Mouse (Mus musculus) gastrocnemius, postnatal 14 days (tissue): Measurements from ENCODE around the gene B430305J03Rik. TPM values are rescaled to one million over a fixed set of nuclear protein-coding genes. Genes with fewer than 3 reads are reported as not detected.
A peak's percentile ranks its signal among the peaks of the same experiment; 100 is the strongest.

ENCODE experiments used
- DNase-seq: peaks from one replicate; pipeline ENCODE4 v3.0.0; 2021; ENCODE audit warnings: mixed read lengths
- intact Hi-C: fragments of 180-260 bp; cut with DNase I; formaldehyde crosslinking; loops from one replicate; pipeline ENCODE4 v1.15.1; 2025; ENCODE audit warnings: low total_unique reads
- long read RNA-seq, 2 experiments: library from polyadenylated mRNA; stranded (forward); transcript quantifications; one replicate each; pipeline ENCODE4 v2.0.0; 2021
- total RNA-seq, 2 experiments: library from RNA; stranded (reverse); gene quantifications; 2 replicates each; pipeline ENCODE4 v1.2.3; 2021

The B430305J03Rik gene
- total RNA-seq = under 1 TPM; 0.11 to 0.18 TPM
- long read RNA-seq, experiment 1 = 0 reads
- long read RNA-seq, experiment 2 = 0 reads

DNA sequence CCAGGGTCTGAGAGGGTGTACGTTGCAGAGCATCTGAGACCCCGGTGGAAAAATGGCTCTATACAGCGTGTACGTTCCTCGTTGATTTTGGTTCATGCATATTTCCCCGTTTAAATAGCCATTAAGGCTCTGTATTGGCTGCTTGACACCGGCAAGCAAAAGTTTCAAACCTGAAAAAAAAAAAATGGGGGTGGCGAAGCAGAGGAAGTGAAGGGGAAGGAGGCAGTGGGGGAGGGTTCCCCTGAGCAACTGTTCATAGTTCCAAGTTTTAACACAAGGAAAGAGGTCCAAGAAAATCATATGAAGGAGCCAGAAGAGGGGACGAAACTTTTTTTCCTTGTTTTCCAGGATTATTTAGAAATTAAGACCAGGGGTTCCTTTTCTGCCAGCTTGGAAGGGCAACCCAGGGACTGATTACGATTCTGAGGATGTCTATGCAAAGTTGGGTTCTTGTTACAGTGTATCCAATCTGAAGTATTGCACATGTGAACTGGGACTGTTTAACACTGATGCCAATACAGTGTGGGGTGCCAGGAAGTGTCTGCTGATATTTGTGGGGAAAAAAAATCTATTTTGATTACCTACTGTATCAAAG, at the start of gene B430305J03Rik:
B430305J03Rik (minus strand) TSS at position 173 of the 595 bp plus-strand sequence.
- DNase-seq = no peak
- intact Hi-C loops = no loop called here

DNA sequence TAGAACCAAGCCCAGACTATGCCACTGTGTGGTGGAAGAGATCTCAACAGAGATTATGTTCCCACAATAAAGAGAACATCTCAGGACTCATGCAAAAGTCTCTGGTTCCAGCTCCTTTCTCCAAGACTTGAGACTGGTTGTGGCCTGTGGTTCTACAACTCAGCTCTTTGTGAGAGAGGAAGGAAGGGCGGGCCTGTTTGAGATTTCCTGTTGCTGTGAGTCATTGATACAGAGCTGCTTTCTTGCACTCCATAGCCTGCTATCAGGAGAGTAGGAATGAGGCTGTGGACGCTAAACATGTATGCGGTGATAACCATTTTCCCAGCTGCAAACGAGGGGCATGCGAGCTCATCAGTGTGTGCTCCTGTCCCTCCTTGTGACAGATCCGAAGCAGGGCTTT, 43.9 kb upstream of the B430305J03Rik start:
- intact Hi-C loops = no loop called here
- no peak for DNase-seq

DNA sequence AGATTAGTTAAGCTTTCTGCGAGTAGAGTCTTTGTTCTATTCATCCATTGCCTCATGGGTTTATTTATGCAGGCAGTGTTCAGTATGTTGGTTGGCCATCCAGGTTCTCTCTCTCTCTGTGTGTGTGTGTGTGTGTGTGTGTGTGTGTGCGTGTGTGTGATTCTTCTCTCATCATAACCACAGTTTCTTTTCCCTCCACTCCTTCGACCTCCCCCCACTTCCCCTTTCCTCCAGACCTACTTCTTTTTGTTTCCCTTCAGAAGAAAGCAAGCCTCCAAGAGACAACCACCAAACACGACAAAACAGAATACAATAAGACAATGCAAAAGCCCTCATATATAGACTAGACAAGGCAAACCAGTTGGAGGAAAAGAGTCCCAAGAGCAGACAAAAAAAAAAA, 41.2 kb upstream of the B430305J03Rik start:
- intact Hi-C loops = no loop called here
- DNase-seq = no peak

DNA sequence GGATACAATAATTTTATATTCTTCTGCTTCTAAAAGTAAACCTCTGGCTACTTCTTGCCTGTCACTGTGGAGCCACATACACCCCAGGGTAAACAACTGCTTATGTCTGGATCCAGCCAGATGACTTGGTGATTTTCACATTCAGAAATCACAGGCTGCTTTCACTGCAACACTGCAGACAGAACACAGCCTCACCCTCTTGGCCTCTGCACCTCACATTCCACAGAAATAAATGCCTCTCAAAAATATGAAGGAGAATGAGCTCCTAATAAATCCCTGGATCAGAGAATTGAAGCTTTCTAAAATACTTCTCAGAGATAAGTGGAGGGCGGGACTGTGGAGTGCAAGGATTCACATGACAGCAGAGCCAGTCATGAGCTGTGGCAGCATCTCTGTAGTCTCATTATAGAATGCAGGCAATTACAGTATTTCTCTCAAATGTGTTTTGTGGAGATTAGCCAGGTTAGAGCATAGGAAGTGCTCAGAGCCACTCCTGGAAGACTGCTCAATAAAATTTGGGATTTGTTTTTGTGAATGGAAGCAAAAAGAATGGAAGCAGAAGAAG, 35.2 kb upstream of the B430305J03Rik start:
- no peak for DNase-seq
- intact Hi-C loops = no loop called here

DNA sequence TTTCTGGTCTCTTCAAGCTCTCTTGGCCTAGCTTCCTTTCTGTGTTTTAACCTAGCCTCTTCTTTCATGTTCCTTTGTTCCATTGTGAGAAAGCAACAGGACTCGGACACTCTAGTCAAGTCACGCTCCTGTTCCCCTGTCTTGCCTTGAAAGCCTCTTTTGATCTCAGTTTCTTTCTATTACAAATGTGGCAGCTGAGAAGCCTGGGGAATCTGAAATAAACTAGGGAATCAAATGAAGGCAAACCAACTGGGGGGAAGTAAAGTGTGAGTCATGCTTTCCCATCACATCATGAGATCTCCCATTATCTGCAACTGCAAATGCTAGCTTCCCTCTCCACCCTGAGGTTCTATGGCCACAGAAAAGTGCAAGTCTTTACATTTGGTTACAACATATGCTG, 31.0 kb upstream of the B430305J03Rik start:
- DNase-seq = no peak
- intact Hi-C loops = no loop called here

DNA sequence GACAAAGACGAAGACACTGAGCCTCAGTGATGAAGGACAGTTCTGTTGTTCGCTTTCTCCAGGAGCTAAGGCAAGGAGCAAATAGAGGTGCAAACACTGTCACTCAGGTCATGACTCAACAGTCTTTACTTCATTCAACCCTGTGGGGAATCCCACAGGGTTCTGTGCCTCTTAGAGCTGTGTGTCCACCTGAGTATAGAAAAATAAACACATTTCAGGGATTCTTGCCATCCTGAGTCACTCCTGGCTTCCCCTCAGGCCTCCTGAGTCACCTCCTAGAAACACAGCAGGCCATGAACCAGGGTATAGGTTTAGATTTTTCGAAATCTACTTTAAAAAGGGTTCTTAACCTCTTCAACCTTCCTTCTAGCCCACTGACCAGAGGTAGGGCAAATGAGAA, 29.6 kb upstream of the B430305J03Rik start:
- intact Hi-C loops = no loop called here
- no peak for DNase-seq

DNA sequence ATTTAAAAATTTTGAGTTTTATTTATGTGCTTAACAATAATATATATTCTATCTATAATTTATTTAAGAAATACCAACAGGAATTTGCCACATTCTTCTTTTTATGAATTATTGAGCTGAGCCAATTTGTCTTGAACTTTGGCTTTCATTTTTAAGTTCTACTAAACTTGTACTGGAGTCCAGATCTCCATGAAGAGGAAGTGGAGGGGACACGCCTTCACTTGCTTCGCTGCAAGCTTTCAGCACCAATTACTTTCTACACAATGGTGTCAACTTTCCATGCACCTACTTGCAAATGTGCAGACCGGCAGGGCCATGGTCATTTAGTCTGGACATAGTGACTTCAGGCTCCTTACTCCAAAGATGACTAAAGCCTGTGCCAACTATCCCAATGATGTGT, 27.8 kb upstream of the B430305J03Rik start:
- no peak for DNase-seq
- intact Hi-C loops = no loop called here

DNA sequence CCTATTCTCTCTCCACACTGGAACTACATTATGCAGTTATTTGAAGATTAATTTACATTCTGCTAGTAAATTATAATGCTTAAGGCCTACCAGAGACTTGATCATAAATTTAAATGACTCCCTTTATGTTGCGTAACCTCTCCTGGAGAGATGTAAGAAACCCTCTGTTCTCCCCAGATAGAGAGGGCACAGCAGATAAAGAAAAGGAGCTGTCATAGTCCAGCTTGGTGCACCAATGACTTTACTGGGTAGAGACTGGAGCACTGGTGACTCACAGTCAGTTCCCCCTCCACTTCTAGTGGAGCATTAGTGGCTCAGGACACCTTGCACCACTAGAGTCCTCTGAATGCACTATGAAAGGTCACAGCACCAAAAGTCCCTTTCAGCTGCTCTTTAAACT, 27.1 kb upstream of the B430305J03Rik start:
- intact Hi-C loops = no loop called here
- no peak for DNase-seq

DNA sequence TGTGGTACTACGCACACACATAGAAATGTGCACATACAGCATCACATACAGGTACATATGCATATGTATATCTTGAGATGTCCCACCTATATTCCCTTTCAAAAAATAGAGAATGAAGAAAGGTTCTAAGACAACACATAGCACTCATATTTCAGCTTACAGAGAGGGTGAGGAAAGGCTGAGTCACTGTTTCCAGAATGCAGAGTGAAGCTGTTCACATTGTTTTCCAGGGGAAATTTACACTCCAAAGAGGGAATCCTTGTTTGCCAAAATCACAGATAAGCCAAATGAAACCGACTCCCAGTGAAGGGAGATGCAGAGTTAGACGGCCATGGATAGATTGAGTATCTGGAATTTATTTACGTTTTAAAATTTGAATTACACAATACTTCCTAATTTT, 25.8 kb upstream of the B430305J03Rik start:
- no peak for DNase-seq
- intact Hi-C loops = no loop called here

DNA sequence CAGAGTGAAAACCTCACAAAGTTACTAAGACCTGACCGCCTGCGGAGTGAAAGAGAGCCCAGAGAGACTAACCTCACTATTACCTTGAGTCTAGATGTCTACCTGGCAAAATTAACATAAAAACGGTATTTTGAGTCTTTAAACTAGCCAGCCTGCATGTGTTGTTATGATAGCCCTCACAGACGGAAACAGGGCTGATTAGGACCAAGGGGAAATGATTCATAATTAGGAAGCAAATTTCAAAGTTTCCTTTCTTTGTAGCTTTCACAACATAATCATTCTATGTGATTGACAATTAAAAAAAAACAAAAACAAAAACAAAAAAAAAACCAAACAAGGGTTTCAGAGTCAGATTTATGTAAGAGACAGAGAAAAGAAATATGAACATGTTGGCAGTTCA, 20.6 kb upstream of the B430305J03Rik start:
- no peak for DNase-seq
- intact Hi-C loops = no loop called here

DNA sequence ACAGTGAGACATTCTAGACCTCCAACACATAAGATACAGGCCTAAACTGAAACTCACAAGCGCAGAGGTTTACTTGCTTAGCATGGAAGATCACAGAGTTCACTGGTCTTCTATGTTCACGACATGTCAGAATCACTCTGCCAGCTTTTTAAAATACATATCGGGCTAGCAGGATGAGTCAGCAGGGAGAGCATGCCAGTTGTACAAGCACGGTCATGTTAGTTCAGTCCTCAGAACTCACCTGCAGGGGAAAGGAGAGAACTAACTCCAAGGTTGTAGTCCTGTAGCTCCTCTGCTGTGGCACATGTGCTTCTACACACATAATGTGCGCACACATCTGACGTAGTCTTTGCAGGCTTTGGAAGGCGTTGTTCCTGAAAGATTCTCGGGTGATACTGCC, 10.2 kb upstream of the B430305J03Rik start:
- intact Hi-C loops = no loop called here
- DNase-seq = no peak

DNA sequence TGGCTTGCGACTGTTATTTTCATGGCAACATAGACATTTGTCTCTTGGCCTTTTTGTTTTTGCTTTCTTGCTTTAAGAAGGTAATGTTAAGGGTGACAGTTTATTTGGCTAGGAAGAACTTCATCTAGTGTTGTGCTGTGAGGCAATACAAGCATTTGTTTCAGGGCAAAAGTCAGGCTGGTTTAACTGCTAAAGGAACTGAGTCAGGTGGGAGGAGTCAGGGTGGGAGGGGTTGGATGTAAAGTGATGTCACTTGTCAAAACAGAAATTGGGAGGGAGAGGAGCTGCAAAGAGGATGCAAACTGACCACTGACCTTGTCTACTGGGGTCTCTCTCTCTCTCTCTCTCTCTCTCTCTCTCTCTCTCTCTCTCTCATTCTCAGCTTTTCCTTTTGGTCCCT, 2.7 kb upstream of the B430305J03Rik start:
- DNase-seq = no peak
- intact Hi-C loops = no loop called here

DNA sequence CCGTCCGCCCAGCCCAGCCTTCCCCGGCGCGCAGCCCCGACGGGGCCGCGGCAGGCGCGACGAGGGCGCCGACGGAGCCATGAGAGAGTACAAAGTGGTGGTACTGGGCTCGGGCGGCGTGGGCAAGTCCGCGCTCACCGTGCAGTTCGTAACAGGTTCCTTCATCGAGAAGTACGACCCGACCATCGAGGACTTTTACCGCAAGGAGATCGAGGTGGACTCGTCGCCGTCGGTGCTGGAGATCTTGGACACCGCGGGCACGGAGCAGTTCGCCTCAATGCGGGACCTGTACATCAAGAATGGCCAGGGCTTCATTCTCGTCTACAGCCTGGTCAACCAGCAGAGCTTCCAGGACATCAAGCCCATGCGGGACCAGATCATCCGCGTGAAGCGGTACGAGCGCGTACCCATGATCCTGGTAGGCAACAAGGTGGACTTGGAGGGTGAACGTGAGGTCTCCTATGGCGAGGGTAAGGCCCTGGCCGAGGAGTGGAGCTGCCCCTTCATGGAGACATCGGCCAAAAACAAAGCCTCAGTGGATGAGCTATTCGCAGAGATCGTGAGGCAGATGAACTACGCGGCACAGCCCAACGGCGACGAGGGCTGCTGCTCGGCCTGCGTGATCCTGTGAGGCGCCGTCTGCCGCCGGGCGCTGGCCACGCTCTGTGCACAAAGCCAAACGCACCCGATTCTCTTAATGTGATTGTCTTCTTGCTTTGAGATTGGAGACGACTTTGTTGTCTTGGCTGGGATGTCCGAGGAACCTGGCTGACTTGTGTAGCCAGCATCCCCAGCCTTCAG, 573 bp downstream of the B430305J03Rik start:
- DNase-seq = peak; percentile 44
- intact Hi-C loops = no loop called here

DNA sequence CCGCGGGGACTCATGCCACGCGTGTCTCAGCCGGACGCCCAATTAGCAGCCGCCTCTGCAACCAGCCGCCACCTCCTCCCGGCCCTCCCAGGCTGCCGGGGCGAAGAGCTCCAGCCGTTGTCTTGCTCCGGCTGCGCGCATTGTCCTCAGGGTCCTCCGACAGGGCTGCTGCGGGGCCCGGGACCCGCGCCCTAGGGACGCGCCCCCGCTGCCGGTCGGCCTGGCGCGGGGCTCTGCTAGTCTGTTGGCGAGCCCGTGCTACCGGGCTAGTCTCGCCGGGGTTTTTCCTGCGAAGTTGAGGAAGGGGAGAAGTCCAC, 1.1 kb downstream of the B430305J03Rik start:
- DNase-seq = no peak
- intact Hi-C loops = no loop called here

DNA sequence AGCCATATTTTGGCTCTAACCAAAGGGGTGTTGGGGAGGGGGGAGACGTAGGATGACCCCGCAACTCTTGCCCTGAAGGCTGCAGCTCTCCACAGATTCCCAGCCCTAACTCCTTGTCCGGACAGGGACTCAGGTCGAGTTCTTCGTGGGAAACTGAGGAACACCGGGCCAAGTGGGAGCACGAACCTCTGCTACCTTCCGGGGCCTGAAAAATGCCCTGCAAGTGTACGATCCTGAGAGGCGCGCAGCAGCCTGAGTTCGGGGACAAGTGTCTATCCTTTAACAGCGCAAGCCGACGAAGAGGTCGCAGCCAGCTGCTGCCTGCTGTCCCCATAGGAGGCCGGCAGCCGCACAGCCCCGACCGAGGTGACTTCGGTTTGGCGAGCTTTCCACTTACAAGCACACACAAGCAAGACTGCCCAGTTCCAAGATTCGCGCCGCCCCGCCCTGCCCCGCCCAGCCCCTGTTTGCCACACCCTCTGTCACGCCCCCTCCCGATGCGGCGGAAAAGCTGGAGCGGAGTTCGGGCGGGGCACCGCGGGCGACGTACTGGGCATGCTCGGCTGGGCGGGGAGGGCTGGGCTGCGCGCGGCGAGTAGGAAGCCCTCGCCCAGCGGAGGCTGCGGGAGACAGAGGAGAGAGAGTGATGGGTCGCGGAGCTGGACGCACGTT, 1.6 kb downstream of the B430305J03Rik start:
- DNase-seq = peak; percentile 97
- intact Hi-C loops = no loop called here

DNA sequence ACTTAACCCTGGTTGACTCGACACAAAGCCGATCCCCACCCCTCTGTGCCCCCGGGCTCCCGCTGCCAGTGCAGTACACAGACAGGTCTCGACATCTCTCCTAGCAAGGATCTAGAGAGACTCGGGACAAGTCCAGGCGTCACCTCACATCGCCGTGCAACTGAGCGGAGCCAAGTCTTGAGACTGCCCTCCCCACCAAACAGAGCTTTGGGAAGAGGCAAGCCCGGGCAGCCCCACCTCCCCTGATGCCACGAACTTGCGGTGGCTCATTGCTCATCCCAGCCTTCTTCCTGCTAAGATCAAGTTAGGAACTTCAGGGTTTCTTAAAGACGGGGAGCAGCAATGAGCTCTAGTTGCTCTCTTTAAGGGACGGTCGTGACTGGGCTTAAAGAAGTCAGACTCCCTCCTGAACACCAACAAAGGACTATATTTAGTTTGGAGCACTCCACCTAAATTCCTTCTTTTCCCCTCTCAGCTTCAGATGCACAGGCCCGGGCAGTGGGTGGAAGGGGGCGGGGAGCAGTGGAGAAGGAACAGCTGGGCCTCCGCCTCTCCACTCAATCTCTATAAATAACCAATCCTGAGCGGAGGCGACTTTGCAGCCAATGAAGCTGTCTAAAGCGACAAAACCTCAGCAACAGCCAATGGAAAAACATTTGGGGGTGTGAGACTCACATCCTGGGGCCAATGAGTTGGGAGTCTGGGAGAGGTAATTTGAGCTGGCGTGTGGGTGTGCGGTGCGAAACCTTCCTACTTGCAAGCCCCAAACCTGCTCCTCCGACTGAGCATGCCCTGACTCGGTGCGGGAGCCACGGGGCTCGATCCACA, 2.4 kb downstream of the B430305J03Rik start:
- DNase-seq = peak; percentile 93
- intact Hi-C loops = no loop called here

DNA sequence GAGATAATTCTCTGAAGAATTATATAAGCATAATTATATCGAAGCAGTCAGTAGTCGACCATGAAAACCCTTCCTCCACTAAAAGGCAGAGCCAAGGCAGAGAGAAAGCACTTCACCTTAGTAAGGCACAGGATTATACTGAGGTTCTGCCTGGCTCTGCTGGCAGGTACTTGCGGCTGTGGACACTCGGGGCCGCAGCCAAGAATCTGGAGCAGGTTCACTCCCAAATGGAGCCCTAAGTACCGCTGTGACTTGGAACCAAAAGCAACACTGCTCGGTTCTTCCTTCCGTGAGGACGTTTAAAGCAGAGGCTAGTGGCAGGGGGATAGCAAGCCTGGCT, 3.0 kb downstream of the B430305J03Rik start:
- intact Hi-C loops = no loop called here

DNA sequence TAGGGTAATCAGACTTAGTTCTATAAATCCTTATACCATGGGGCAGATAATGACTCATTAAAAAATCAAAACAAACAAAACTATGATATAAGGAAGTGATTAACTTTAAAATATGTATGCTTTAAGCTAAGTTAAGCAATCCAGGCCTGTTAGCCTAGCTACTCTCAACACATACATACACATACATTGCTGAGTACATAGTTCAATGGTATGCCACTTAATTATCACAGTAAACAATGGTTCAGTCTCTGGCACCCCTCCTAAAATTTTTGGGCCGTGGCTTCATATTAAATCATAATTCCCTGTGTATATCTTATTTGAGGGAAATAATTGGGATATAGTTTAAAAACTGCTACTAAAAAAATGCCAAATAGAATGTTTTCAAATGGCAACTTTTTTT, 4.4 kb downstream of the B430305J03Rik start, which contains the start of gene Rap2b:
Rap2b (plus strand) TSS at position 301 of the 400 bp plus-strand sequence.
- no peak for DNase-seq
- intact Hi-C loops = no loop called here

More for the DNA sequence above, 3.0 kb downstream of the B430305J03Rik start:
- no peak for DNase-seq

DNA sequence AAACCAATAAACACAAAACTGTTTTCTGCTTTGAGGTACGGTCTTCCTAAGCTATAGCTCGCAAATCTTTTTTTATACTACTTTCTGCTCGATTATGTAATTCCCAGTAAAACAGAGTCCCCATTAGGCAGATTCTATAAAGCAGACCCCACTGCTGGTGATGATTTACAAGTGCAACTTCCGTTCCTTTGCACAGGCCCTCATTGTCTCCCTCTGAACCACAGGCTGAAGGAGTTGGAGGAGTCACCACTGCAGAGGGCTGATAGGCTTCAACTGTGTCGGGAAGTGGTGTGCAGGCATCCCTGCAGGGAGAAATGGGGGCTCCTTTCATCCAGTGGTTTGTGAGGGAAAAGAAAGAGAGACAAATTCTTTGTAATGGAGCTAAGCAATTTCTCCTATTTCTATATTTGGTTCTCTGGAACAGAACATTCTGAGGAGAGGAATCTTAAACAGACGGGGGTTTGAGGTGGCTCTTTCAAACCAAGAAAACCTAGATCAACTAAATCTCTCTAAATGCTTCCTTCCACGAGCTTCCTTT, 6.9 kb downstream of the B430305J03Rik start:
- no peak for DNase-seq
- intact Hi-C loops = no loop called here
